Mouse (Mus musculus) lung, postnatal 0 days (tissue): ENCODE data around the gene Cldn2.

Experiments used
- CTCF ChIP-seq: IDR thresholded peaks from 2 replicates; pipeline ENCODE4 v1.5.1; 2016; ENCODE audit warnings: antibody characterized with exemption, mild to moderate bottlenecking
- EP300 ChIP-seq: IDR thresholded peaks from 2 replicates; pipeline ENCODE4 v1.6.1; 2016; ENCODE audit warnings: antibody characterized with exemption, mild to moderate bottlenecking, control low read depth

- TF ChIP-seq CTCF (no peak), EP300 (no peak)
Observed at GRCm38 (mm10) chrX:139808085-139808484, 7.5 kb downstream of the Cldn2 start.
